7 mouse cellular contexts compared by ENCODE assay signal in the genomic region with DNA sequence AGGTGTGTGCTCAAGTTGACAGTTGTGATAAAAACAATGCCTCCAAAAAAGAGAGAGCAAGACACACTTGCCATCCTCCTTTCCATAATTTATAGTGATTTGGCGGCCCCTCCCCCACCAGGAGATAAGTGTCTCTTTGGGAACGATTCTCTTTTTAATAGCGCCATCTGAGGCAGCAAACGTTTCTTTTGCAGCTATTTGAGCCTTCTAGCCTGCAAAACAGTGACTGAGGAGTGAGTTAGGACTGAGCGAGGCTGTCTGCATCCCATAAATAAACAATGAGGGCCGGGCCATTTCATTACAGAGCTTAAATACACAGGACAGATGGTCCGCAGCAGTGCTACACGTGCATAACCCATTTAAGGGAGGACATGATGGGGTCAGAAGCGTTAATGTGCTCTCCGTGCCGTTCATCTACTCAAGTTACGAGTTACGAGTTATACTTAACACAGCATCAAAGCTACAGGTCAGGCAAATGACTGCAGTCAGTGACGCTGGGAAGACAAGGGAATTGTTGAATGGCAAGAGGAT.
A peak's percentile ranks its signal among the peaks of the same experiment; 100 is the strongest.
DNase-seq lines count a peak whose midpoint lies in the region; ATAC-seq lines count a peak whose summit lies in the region.

No protein-coding gene starts in this region.

- ATAC-seq in forebrain, embryonic 16.5 days = peak; percentile 89
- ATAC-seq in neural tube, embryonic 14.5 days (ENCODE audit: low read depth) = peak; percentile 96

- H3K4me1 ChIP-seq in forebrain, embryonic 16.5 days (replicated peaks; ENCODE audit: control insufficient read depth, insufficient read depth, low read length) = peaks cover 12% of the 10 kb centered on the region
- H3K4me1 ChIP-seq in neural tube, embryonic 14.5 days (ENCODE audit: control insufficient read depth, insufficient read depth, low read length) = peaks cover 4% of the 10 kb centered on the region; the same call in 1 of the 2 replicates

- H3K4me2 ChIP-seq in forebrain, embryonic 16.5 days (ENCODE audit: low read length) = peak overlapping the region; percentile 71
- H3K4me2 ChIP-seq in neural tube, embryonic 14.5 days (ENCODE audit: low read depth, low read length) = peak overlapping the region; percentile 43

- H3K9me3 ChIP-seq in forebrain, embryonic 16.5 days (ENCODE audit: control insufficient read depth, low read length) = no peaks in the 10 kb centered on the region
- H3K9me3 ChIP-seq in neural tube, embryonic 14.5 days (ENCODE audit: control insufficient read depth, low read length) = no peaks in the 10 kb centered on the region

- peak overlapping the region; percentile 5; the same call in 1 of the 2 replicates for H3K9ac ChIP-seq in forebrain, embryonic 16.5 days (replicated peaks; ENCODE audit: low read depth, low read length)
- no peak overlapping the region for H3K9ac ChIP-seq in neural tube, embryonic 14.5 days (replicated peaks; ENCODE audit: low read depth, low read length)

- WGBS in forebrain, embryonic 16.5 days = 3% methylated on average over 14 of the region's 14 CpGs
- 3% methylated on average over 14 of the region's 14 CpGs for WGBS in neural tube, embryonic 14.5 days

- no peaks in the 10 kb centered on the region for H3K27me3 ChIP-seq in forebrain, embryonic 16.5 days (replicated peaks; ENCODE audit: control insufficient read depth, insufficient read depth, low read length)
- no peaks in the 10 kb centered on the region for H3K27me3 ChIP-seq in neural tube, embryonic 14.5 days (ENCODE audit: control insufficient read depth, insufficient read depth, low read length)

- peak overlapping the region; percentile 7 for H3K27ac ChIP-seq in forebrain, embryonic 16.5 days (ENCODE audit: low read length)
- H3K27ac ChIP-seq in neural tube, embryonic 14.5 days (ENCODE audit: low read depth, low read length) = no peak overlapping the region; the same call in 1 of the 2 replicates

- H3K36me3 ChIP-seq in forebrain, embryonic 16.5 days (ENCODE audit: control insufficient read depth, insufficient read depth) = no peaks in the 10 kb centered on the region
- H3K36me3 ChIP-seq in neural tube, embryonic 14.5 days (ENCODE audit: control insufficient read depth, insufficient read depth, low read length) = no peaks in the 10 kb centered on the region

- peak; percentile 29 for DNase-seq in adrenal gland, postnatal 14 days
- DNase-seq in cerebellum, adult 18-20 months = peak; percentile 51 to 60
- peak; percentile 24 for DNase-seq in layer of hippocampus, adult 9-11 months
- no peak for DNase-seq in thymus, postnatal 0 days (ENCODE audit: low spot score)
- no peak for DNase-seq in heart, adult 18-20 months

- peak overlapping the region; percentile 32 for H3K4me3 ChIP-seq in forebrain, embryonic 16.5 days (replicated peaks; ENCODE audit: low read length)
- no peak overlapping the region; the same call in 1 of the 2 replicates for H3K4me3 ChIP-seq in neural tube, embryonic 14.5 days (ENCODE audit: low read depth, low read length)

Comparison
In these comparisons a context has a peak if more than half of its experiments do, and no peak if none do; other contexts are left out.
1. DNase-seq: peak in adrenal gland, postnatal 14 days (single experiment), cerebellum, adult 18-20 months (2 of 2) and layer of hippocampus, adult 9-11 months (single experiment); none in thymus, postnatal 0 days (single experiment) and heart, adult 18-20 months (0 of 2).